Mouse (Mus musculus) liver, adult (tissue): ENCODE data around the gene Eno1.

ENCODE experiments used
- GATA4 ChIP-seq: IDR thresholded peaks from 2 replicates; pipeline ENCODE4 v1.6.1; 2014; ENCODE audit warnings: mild to moderate bottlenecking, low read length; ENCODE audit not compliant: insufficient replicate concordance

The Eno1 gene

GRCm38 (mm10) chr4:150257252-150258204, 21.0 kb downstream of the Eno1 start:
- TF ChIP-seq GATA4, result 0 out of 2 replicates have a peak, but pooled peaks have one; percentile 10

GRCm38 (mm10) chr4:150258388-150258787, 21.9 kb downstream of the Eno1 start:
- no peak for TF ChIP-seq GATA4

- TF ChIP-seq GATA4, result no peak
Observed at GRCm38 (mm10) chr4:150259577-150259976, 23.1 kb downstream of the Eno1 start.

GRCm38 (mm10) chr4:150260111-150260510, 23.6 kb downstream of the Eno1 start:
- TF ChIP-seq GATA4, result no peak

GRCm38 (mm10) chr4:150260745-150261144, 24.2 kb downstream of the Eno1 start:
- no peak for TF ChIP-seq GATA4

GRCm38 (mm10) chr4:150262301-150262700, 25.8 kb downstream of the Eno1 start:
- no peak for TF ChIP-seq GATA4

GRCm38 (mm10) chr4:150264903-150265302, 28.4 kb downstream of the Eno1 start:
- no peak for TF ChIP-seq GATA4

- TF ChIP-seq GATA4, result no peak
Observed at GRCm38 (mm10) chr4:150265471-150265870, 28.9 kb downstream of the Eno1 start.

GRCm38 (mm10) chr4:150266655-150267223, 30.2 kb downstream of the Eno1 start:
- TF ChIP-seq GATA4, result no peak

- TF ChIP-seq GATA4, result no peak
Observed at GRCm38 (mm10) chr4:150268674-150269653, 32.4 kb downstream of the Eno1 start.

- no peak for TF ChIP-seq GATA4
Observed at GRCm38 (mm10) chr4:150269679-150270078, 33.2 kb downstream of the Eno1 start.

- peak; percentile 68; the same call in 1 of the 2 replicates for TF ChIP-seq GATA4
Observed at GRCm38 (mm10) chr4:150272725-150273124, 36.2 kb downstream of the Eno1 start.

GRCm38 (mm10) chr4:150275531-150275930, 39.0 kb downstream of the Eno1 start:
- no peak for TF ChIP-seq GATA4

GRCm38 (mm10) chr4:150280002-150280401, 43.5 kb downstream of the Eno1 start:
- TF ChIP-seq GATA4, result no peak

- no peak for TF ChIP-seq GATA4
Observed at GRCm38 (mm10) chr4:150280459-150280858, 43.9 kb downstream of the Eno1 start.

- no peak for TF ChIP-seq GATA4
Observed at GRCm38 (mm10) chr4:150281018-150281761, 44.7 kb downstream of the Eno1 start, which contains the start of gene Rere. Gene Rere (plus strand): TSS chr4:150281646.
